Mouse (Mus musculus) liver, embryonic 14.5 days (tissue): ENCODE data around the gene Slc2a1. TPM values are rescaled to one million over a fixed set of nuclear protein-coding genes. Genes with fewer than 3 reads are reported as not detected.

Source experiments
- ATAC-seq: fragments of 200-750 bp; cut with Nextera tagmentation; 2 replicates; pipeline ENCODE4 v1.8.0; 2017; ENCODE audit warnings: moderate number of reproducible peaks, mild to moderate bottlenecking, moderate library complexity; ENCODE audit not compliant: insufficient read depth
- DNase-seq, 3 experiments: peaks; one replicate each; pipeline ENCODE4 v3.0.0-alpha.2; 2012 to 2013; ENCODE audit warnings: low read depth in 3 of 3, low spot score in 3 of 3
- H3K27ac ChIP-seq: fragments of 300-500 bp; sonication (generic); 2 replicates; pipeline ENCODE4 v1.5.1; 2014; ENCODE audit warnings: moderate library complexity, mild to moderate bottlenecking, control low read depth, inconsistent platforms
- H3K27me3 ChIP-seq: fragments of 300-500 bp; sonication (generic); 2 replicates; pipeline ENCODE4 v1.6.1; 2014; ENCODE audit warnings: mild to moderate bottlenecking, low read length, moderate library complexity; ENCODE audit not compliant: control insufficient read depth, insufficient read depth
- H3K36me3 ChIP-seq: fragments of 300-500 bp; sonication (generic); replicated peaks from 2 replicates; pipeline ENCODE4 v1.6.1; 2014; ENCODE audit warnings: low read depth; ENCODE audit not compliant: control insufficient read depth, insufficient read depth
- H3K4me1 ChIP-seq, 2 experiments: fragments of 200-500 bp in 1 of 2; fragments of 300-500 bp in 1 of 2; sonication (generic) in 1 of 2; replicated peaks; 2 replicates each; pipeline ENCODE4 v1.6.1; 2012 to 2014; ENCODE audit warnings: antibody characterized with exemption in 1 of 2, inconsistent platforms in 1 of 2, low read length in 1 of 2; ENCODE audit not compliant: control insufficient read depth in 2 of 2, insufficient read depth in 2 of 2
- H3K4me2 ChIP-seq: fragments of 300-500 bp; sonication (generic); 2 replicates; pipeline ENCODE4 v1.6.1; 2014; ENCODE audit warnings: low read depth, mild to moderate bottlenecking, control low read depth, moderate library complexity
- H3K4me3 ChIP-seq, 2 experiments: fragments of 200-500 bp in 1 of 2; fragments of 300-500 bp in 1 of 2; sonication (generic) in 1 of 2; 2 replicates each; pipeline ENCODE4 v1.5.1; 2012 to 2014; ENCODE audit warnings: low read depth in 2 of 2, low read length in 2 of 2, mild to moderate bottlenecking in 2 of 2, control low read depth in 1 of 2, inconsistent platforms in 1 of 2, moderate library complexity in 1 of 2; ENCODE audit not compliant: insufficient read depth in 1 of 2
- H3K9ac ChIP-seq: fragments of 300-500 bp; sonication (generic); replicated peaks from 2 replicates; pipeline ENCODE4 v1.6.1; 2014; ENCODE audit warnings: mild to moderate bottlenecking, control low read depth, moderate library complexity
- H3K9me3 ChIP-seq: fragments of 300-500 bp; sonication (generic); 2 replicates; pipeline ENCODE4 v1.6.1; 2016; ENCODE audit warnings: low read length, mixed read lengths; ENCODE audit not compliant: control insufficient read depth
- CTCF ChIP-seq: IDR thresholded peaks from 2 replicates; pipeline ENCODE4 v1.5.1; 2016; ENCODE audit warnings: antibody characterized with exemption, low read depth, control low read depth
- EP300 ChIP-seq: IDR thresholded peaks from 2 replicates; pipeline ENCODE4 v1.6.1; 2016; ENCODE audit warnings: antibody characterized with exemption, low read depth
- WGBS: fragments of 180-500 bp; shearing (Covaris S2); extraction: QIAGEN DNeasy Blood & Tissue Kit; methylation state at CpG from one replicate; pipeline ENCODE4 v1.1.7; 2014; ENCODE audit not compliant: insufficient replicate concordance; 5-methylcytosine and 5-hydroxymethylcytosine counted together
- polyA plus RNA-seq, 2 experiments: library from polyadenylated mRNA; depleted of rRNA in 1 of 2; stranded (reverse) in 1 of 2; unstranded in 1 of 2; fragments of >200 nt; fragmentation: Nextera tagmentation in 1 of 2; extraction: Ambion mirVana in 1 of 2; gene quantifications; 2 replicates each; pipeline versions ENCODE4 v1.2.1 to v1.2.3; 2012 to 2014

The Slc2a1 gene
- polyA plus RNA-seq, 2 experiments = 173 to 259 TPM

DNA sequence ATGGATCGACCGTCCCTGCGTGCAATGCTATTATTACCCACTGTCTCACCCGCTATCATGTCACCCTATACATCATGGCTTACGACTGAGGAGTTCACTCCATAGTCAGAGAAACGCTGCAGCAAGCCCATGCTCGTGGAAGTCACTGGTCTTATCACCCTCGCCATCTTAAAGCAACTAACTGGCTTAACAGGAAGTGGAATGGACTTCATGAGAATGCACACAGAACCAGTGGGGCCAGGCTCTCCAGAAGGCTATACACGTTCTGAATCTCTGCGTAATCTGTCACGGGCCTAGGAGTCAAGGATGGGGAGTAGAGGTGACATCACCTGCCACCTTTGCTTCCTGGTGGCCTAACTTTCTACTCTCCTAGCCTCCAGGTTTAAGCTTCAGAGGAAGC is 40.2 kb downstream of the Slc2a1 start:
- H3K4me1 ChIP-seq = no peaks in the 10 kb centered on the region
- no peak overlapping the region for H3K9ac ChIP-seq
- WGBS = 51% methylated on average over 11 of the region's 11 CpGs
- DNase-seq (no peak), ATAC-seq (no peak)
- H3K27me3 ChIP-seq = no peaks in the 10 kb centered on the region; the same call in 1 of the 2 replicates
- H3K4me3 ChIP-seq = no peak overlapping the region
- H3K4me2 ChIP-seq = no peak overlapping the region
- TF ChIP-seq EP300 (no peak), CTCF (no peak)
- no peaks in the 10 kb centered on the region for H3K9me3 ChIP-seq
- no peaks in the 10 kb centered on the region for H3K36me3 ChIP-seq
- no peak overlapping the region for H3K27ac ChIP-seq

DNA sequence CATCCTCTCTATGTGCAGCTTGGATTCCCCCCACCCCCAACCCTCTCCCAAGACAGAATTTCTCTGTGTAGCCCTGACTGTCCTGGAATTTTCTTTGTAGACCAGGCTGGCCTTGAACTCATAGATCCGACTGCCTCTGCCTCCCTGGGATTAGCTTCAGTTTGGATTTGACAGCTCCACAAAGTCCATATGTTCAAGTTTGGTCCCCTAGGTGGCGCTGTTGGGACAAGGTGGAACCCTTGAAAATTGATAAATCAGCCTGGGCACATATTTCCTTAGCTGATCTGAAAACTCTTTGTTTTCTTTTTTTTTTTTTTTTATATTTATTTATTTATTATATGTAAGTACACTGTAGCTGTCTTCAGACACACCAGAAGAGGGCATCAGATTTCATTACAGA is 48.7 kb downstream of the Slc2a1 start:
- 17% methylated on average over 2 of the region's 2 CpGs for WGBS
- ATAC-seq = no peak

DNA sequence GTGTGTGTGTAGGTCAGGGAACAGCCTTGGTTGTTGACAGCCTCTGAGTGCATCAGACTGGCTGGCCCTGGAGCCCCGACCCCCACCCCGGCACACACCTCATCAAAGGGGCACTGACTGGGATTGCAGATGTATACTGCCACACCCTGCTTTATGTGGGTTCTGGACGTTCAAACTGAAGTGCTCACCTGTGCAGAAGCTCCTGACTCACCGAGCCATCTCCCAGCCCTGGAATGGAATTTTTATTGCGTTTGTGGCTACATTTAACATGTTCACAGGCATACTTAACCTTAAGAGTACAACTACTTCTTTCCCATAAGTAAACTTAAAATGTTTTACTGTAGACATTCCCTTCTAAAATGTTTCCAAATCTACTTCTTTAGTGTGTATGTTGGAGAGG is 49.4 kb downstream of the Slc2a1 start:
- 72% methylated on average over 5 of the region's 5 CpGs for WGBS
- Histone ChIP-seq H3K9ac (no peak overlapping the region), H3K4me3 (no peak overlapping the region), H3K27me3 (no peaks in the 10 kb centered on the region), H3K4me2 (no peak overlapping the region), H3K27ac (no peak overlapping the region), H3K4me1 (no peaks in the 10 kb centered on the region), H3K36me3 (no peaks in the 10 kb centered on the region), H3K9me3 (no peaks in the 10 kb centered on the region)
- TF ChIP-seq EP300 (no peak), CTCF (no peak)
- DNase-seq = no peak
- no peak for ATAC-seq

More for the DNA sequence above, 48.7 kb downstream of the Slc2a1 start:
- no peak overlapping the region for H3K9ac ChIP-seq
- H3K4me2 ChIP-seq = no peak overlapping the region
- H3K9me3 ChIP-seq = no peaks in the 10 kb centered on the region
- DNase-seq = peak in 2 of 3 experiments; percentile 58 to 64
- no peaks in the 10 kb centered on the region for H3K4me1 ChIP-seq
- H3K4me3 ChIP-seq = no peak overlapping the region
- TF ChIP-seq CTCF (peak; percentile 80), EP300 (no peak)
- H3K27me3 ChIP-seq = no peaks in the 10 kb centered on the region
- no peaks in the 10 kb centered on the region for H3K36me3 ChIP-seq
- H3K27ac ChIP-seq = no peak overlapping the region

DNA sequence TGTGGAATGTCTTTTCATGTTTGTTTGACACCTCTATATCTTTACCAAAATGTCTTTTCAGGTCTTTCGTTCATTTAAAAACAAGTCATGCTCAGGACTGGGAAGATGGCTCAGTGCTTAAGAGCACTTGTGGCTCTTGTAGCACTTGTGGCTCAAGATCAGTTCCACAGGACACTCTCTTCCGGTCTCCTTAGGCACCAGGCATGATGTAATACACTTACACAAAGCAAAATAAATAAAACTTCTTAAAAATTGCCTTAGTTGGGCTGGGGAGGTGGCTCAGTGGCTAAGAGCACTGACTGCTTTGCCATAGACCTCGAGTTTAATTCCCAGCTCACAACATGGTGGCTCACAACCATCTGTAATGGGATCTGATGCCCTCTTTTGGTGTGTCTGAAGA is 52.8 kb downstream of the Slc2a1 start:
- no peak overlapping the region for H3K4me2 ChIP-seq
- H3K27me3 ChIP-seq = no peaks in the 10 kb centered on the region
- no peak overlapping the region for H3K9ac ChIP-seq
- H3K27ac ChIP-seq = no peak overlapping the region
- H3K36me3 ChIP-seq = no peaks in the 10 kb centered on the region
- TF ChIP-seq EP300 (no peak), CTCF (no peak)
- no peak for ATAC-seq
- no peak overlapping the region for H3K4me3 ChIP-seq
- no peaks in the 10 kb centered on the region for H3K4me1 ChIP-seq
- no peaks in the 10 kb centered on the region for H3K9me3 ChIP-seq
- DNase-seq = no peak
- WGBS = 61% methylated on average over 3 of the region's 3 CpGs

DNA sequence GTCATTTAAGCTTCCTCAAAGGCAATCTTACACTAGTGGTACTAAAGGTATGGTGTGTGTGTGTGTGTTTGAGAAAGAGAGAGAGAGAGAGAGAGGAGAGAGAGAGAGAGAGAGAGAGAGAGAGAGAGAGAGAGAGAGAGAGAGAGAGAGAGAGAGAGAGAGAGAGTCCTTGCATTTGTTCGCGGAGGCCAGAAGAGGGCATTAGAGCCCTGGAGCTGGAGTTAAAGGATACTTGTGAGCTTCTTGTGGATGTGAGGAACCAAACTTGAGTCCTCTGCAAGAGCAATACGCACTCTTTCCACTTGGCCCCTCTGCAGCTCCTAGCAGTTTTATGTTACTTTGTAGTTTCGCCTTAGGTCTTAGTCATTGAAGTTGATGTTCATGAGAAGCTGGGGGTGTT is 54.5 kb downstream of the Slc2a1 start:
- Histone ChIP-seq H3K9me3 (no peaks in the 10 kb centered on the region), H3K27ac (no peak overlapping the region), H3K9ac (no peak overlapping the region), H3K4me1 (no peaks in the 10 kb centered on the region), H3K4me2 (no peak overlapping the region), H3K36me3 (no peaks in the 10 kb centered on the region), H3K27me3 (no peaks in the 10 kb centered on the region), H3K4me3 (no peak overlapping the region)
- DNase-seq = no peak
- 63% methylated on average over 4 of the region's 4 CpGs for WGBS
- ATAC-seq = no peak
- TF ChIP-seq EP300 (no peak), CTCF (peak; percentile 45; the same call in 1 of the 2 replicates)

DNA sequence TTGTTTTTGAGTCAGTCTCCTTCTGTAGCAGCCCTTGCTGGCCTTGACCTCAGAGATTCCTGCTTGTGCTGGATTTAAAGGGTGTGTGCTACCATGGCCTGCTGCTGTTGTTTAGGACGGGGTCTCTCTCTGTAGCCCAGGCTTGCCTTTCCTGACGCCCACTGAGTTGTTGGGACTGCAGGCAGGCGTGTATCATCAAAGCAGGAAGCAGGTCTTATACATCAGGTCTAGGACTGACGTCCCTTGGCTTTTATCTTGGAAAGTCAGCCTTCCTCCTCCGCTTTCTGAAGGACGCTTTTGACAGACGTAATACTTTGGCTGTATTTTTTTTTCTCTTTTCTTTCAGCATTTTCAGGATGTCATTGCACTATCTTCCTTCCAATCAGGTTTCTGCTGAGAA is 57.4 kb downstream of the Slc2a1 start:
- no peaks in the 10 kb centered on the region for H3K27me3 ChIP-seq
- ATAC-seq = no peak
- WGBS = 22% methylated on average over 7 of the region's 7 CpGs

More for the DNA sequence above, 57.4 kb downstream of the Slc2a1 start:
- DNase-seq = no peak
- H3K9me3 ChIP-seq = no peaks in the 10 kb centered on the region
- no peaks in the 10 kb centered on the region for H3K4me1 ChIP-seq
- peaks cover 4% of the 10 kb centered on the region; the same call in 1 of the 2 replicates for H3K36me3 ChIP-seq
- H3K27ac ChIP-seq = no peak overlapping the region
- H3K4me2 ChIP-seq = no peak overlapping the region
- H3K4me3 ChIP-seq = no peak overlapping the region
- H3K9ac ChIP-seq = no peak overlapping the region
- TF ChIP-seq EP300 (no peak), CTCF (no peak)
